Mouse (Mus musculus) heart, postnatal 0 days (tissue): ENCODE measurements around the gene Pdzk1ip1. TPM values are rescaled to one million over a fixed set of nuclear protein-coding genes. Genes with fewer than 3 reads are reported as not detected.

Experiments
- ATAC-seq: fragments of 200-750 bp; cut with Nextera tagmentation; 2 replicates; pipeline ENCODE4 v1.8.0; 2017; ENCODE audit warnings: low read depth, moderate number of reproducible peaks, moderate library complexity; ENCODE audit not compliant: insufficient read depth
- DNase-seq: peaks from one replicate; pipeline ENCODE4 v3.0.0-alpha.2; 2016; ENCODE audit warnings: low spot score
- H3K27ac ChIP-seq: fragments of 300-500 bp; sonication (generic); 2 replicates; pipeline ENCODE4 v1.5.1; 2014; ENCODE audit warnings: low read depth, mild to moderate bottlenecking
- H3K27me3 ChIP-seq: fragments of 300-500 bp; sonication (generic); 2 replicates; pipeline ENCODE4 v1.6.1; 2014; ENCODE audit warnings: low read length, mixed read lengths; ENCODE audit not compliant: control insufficient read depth, insufficient read depth
- H3K36me3 ChIP-seq: fragments of 300-500 bp; sonication (generic); replicated peaks from 2 replicates; pipeline ENCODE4 v1.6.1; 2014; ENCODE audit warnings: low read length, mixed read lengths; ENCODE audit not compliant: control insufficient read depth, insufficient read depth
- H3K4me1 ChIP-seq: fragments of 300-500 bp; sonication (generic); 2 replicates; pipeline ENCODE4 v1.6.1; 2014; ENCODE audit warnings: antibody characterized with exemption; ENCODE audit not compliant: control insufficient read depth, insufficient read depth
- H3K4me2 ChIP-seq: fragments of 300-500 bp; sonication (generic); 2 replicates; pipeline ENCODE4 v1.6.1; 2014; ENCODE audit warnings: low read depth, mild to moderate bottlenecking, low read length, moderate library complexity
- H3K4me3 ChIP-seq: fragments of 300-500 bp; sonication (generic); 2 replicates; pipeline ENCODE4 v1.5.1; 2014; ENCODE audit warnings: low read depth, low read length
- H3K9ac ChIP-seq: fragments of 300-500 bp; sonication (generic); replicated peaks from 2 replicates; pipeline ENCODE4 v1.6.1; 2014; ENCODE audit warnings: low read depth, low read length, mixed read lengths
- H3K9me3 ChIP-seq: fragments of 300-500 bp; sonication (generic); replicated peaks from 2 replicates; pipeline ENCODE4 v1.6.1; 2016; ENCODE audit warnings: low read length; ENCODE audit not compliant: control insufficient read depth
- CTCF ChIP-seq: IDR thresholded peaks from 2 replicates; pipeline ENCODE4 v1.5.1; 2016; ENCODE audit warnings: antibody characterized with exemption, control low read depth, low read depth
- EP300 ChIP-seq: IDR thresholded peaks from 2 replicates; pipeline ENCODE4 v1.6.1; 2016; ENCODE audit warnings: antibody characterized with exemption, low read depth
- WGBS: fragments of 180-500 bp; shearing (Covaris S2); extraction: QIAGEN DNeasy Blood & Tissue Kit; methylation state at CpG from one replicate; pipeline ENCODE4 v1.1.7; 2014; 5-methylcytosine and 5-hydroxymethylcytosine counted together
- polyA plus RNA-seq: library from polyadenylated mRNA; unstranded; fragments of >200 nt; fragmentation: Nextera tagmentation; extraction: Ambion mirVana; gene quantifications from 2 replicates; pipeline ENCODE4 v1.2.1, GENCODE M21; 2015
- total RNA-seq: library from RNA; depleted of rRNA; stranded (reverse); fragments of >200 nt; gene quantifications from 2 replicates; pipeline ENCODE4 v1.2.3, GENCODE M21; 2014; ENCODE audit warnings: low replicate concordance; rRNA removed

Gene Pdzk1ip1
- total and polyA plus RNA-seq, 2 experiments from 2014 or later, result 0.90 to 4.2 TPM

DNA sequence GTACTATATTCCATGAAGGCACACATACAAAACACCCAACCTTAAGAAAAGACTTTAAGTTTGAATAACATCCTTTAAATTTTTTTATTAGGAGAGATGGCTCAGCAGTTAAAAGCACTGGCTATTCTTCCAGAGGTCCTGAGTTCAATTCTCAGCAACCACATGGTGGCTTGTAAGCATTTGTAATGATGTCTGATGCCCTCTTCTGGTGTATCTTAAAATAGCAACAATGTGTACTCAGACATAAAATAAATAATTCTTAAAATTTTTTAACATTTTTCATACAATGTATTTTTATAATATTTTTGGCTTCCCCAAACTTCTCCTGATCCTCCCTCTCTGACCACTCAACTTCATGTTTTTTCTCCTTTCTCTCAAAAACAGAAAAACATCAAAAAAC lies 36.2 kb downstream of the Pdzk1ip1 start:
- TF ChIP-seq CTCF (no peak), EP300 (no peak)
- no peak for ATAC-seq
- no peak overlapping the region for H3K4me3 ChIP-seq

DNA sequence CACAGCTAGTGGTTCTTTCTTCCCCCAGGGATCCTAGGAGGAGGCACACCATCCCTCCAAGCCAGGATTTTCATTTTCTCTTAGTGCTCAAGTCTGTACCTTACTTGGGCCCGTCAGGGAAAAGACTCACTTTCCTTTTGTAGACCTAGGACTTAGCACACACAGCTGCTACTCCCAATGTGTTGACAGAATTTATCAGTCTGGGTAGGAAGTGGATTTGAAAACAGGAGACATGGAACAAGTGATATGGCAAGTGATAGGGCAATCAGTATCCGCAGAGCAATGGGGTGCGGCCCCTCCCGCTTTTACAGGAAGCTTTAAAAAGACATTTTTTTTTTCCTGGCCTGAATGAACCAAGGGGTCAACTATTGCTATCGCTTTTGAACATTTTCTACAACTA lies 44.6 kb downstream of the Pdzk1ip1 start:
- Histone ChIP-seq H3K4me3 (no peak overlapping the region), H3K27ac (no peak overlapping the region), H3K9ac (no peak overlapping the region), H3K36me3 (no peaks in the 10 kb centered on the region), H3K4me2 (peak overlapping the region; percentile 1; the same call in 1 of the 2 replicates), H3K9me3 (no peaks in the 10 kb centered on the region), H3K4me1 (no peaks in the 10 kb centered on the region; the same call in 1 of the 2 replicates), H3K27me3 (peaks cover 11% of the 10 kb centered on the region)
- ATAC-seq (no peak), DNase-seq (no peak)
- WGBS, result 0% methylated on average over 5 of the region's 5 CpGs
- TF ChIP-seq EP300 (no peak), CTCF (no peak)

More for the DNA sequence above, 36.2 kb downstream of the Pdzk1ip1 start:
- Histone ChIP-seq H3K4me2 (no peak overlapping the region), H3K36me3 (no peaks in the 10 kb centered on the region), H3K27ac (no peak overlapping the region), H3K9ac (no peak overlapping the region), H3K4me1 (no peaks in the 10 kb centered on the region), H3K9me3 (no peaks in the 10 kb centered on the region), H3K27me3 (no peaks in the 10 kb centered on the region)
- DNase-seq, result no peak

DNA sequence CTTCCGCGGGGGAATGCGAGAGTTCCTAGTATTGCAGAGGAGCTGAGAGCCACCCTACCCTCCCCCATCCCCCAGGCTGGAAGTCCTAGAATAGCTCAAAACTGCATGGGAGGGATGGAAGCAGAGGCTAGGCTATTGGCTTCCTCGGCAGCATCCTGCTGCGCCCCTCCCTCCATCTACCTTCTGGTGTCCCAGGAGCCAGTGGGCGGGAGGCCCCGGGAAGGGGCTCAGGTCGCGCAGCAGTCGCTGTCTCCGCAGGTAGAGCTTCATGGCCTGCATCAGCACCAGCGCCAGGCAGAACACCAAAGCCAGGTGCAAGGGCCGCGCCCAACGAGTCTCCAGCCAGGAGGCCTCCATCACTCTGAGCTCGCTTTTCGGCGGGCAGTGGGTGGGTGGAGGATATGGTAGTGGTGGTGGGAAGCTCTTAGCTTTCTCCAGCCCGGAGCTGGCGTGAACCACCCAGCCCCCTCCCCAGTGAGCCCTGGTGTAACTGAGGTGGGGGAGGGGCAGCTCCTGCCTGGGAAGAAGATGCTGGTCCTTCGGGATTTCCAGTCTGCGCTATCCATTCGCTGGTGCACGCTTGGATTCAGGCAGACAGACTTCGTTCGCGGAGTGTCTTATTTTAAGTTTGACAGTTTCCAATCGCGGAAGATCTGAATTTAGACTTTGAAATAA lies 45.2 kb downstream of the Pdzk1ip1 start, which contains the start of gene Cyp4x1:
TSS of gene Cyp4x1 (minus strand) at position 661 of the 675 bp plus-strand sequence.
- Histone ChIP-seq H3K27me3 (peaks cover 11% of the 10 kb centered on the region), H3K36me3 (no peaks in the 10 kb centered on the region), H3K27ac (no peak within 1 kb of the TSS), H3K4me1 (no peaks in the 10 kb centered on the region; the same call in 1 of the 2 replicates), H3K9me3 (no peaks in the 10 kb centered on the region), H3K4me2 (peak within 1 kb of the TSS; percentile 21), H3K4me3 (no peak within 1 kb of the TSS), H3K9ac (no peak within 1 kb of the TSS)
- 2% methylated on average over 29 of the region's 29 CpGs for WGBS
- DNase-seq, result no peak
- no peak for ATAC-seq
- TF ChIP-seq EP300 (no peak), CTCF (no peak)

DNA sequence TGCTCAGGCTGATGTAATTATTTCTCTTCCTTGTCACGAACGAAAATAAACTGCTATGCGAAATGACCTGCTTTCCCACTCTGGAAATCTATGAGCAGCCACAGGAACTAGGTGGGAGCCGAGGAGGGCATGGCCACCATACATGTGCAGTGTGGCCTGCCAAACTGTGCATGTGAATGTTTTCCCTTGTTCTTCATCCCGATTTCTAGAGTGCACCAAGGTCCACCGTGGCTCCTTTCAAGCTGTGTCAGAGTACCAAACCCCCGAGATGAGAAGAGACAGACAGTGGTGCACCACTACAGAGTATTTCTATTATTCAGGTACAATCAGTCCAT lies 45.8 kb downstream of the Pdzk1ip1 start:
- Histone ChIP-seq H3K9me3 (no peaks in the 10 kb centered on the region), H3K27me3 (peaks cover 11% of the 10 kb centered on the region), H3K9ac (no peak overlapping the region), H3K27ac (no peak overlapping the region), H3K36me3 (no peaks in the 10 kb centered on the region), H3K4me2 (no peak overlapping the region), H3K4me3 (no peak overlapping the region), H3K4me1 (no peaks in the 10 kb centered on the region; the same call in 1 of the 2 replicates)
- DNase-seq (no peak), ATAC-seq (no peak)
- 18% methylated on average over 7 of the region's 7 CpGs for WGBS
- no peak for TF ChIP-seq EP300
- no peak for TF ChIP-seq CTCF

Other genes starting within 250 kb of the Pdzk1ip1 start
- not detected in 2 replicates for gene Foxd2, start 179.8 kb upstream of the Pdzk1ip1 start, total RNA-seq
- gene Foxd2, start 179.8 kb upstream of the Pdzk1ip1 start, polyA plus RNA-seq, result 0.04 and 0.08 TPM in 2 replicates
- not detected in 2 replicates for gene Foxe3, start 162.7 kb upstream of the Pdzk1ip1 start, total RNA-seq
- gene Foxe3, start 162.7 kb upstream of the Pdzk1ip1 start, polyA plus RNA-seq, result not detected in 2 replicates
- 25.0 and 27.4 TPM in 2 replicates for gene Cmpk1, start 101.5 kb upstream of the Pdzk1ip1 start, total RNA-seq
- 54.9 and 66.8 TPM in 2 replicates for gene Cmpk1, start 101.5 kb upstream of the Pdzk1ip1 start, polyA plus RNA-seq
- 6.1 and 10.0 TPM in 2 replicates for gene Stil, start 88.5 kb upstream of the Pdzk1ip1 start, total RNA-seq
- gene Stil, start 88.5 kb upstream of the Pdzk1ip1 start, polyA plus RNA-seq, result 1.7 and 2.0 TPM in 2 replicates
- gene Tal1, start 32.3 kb upstream of the Pdzk1ip1 start, total RNA-seq, result 10.1 and 10.7 TPM in 2 replicates
- 0.78 and 0.80 TPM in 2 replicates for gene Tal1, start 32.3 kb upstream of the Pdzk1ip1 start, polyA plus RNA-seq
- not detected in 2 replicates for gene Cyp4x1, start 45.6 kb downstream of the Pdzk1ip1 start, total RNA-seq
- gene Cyp4x1, start 45.6 kb downstream of the Pdzk1ip1 start, polyA plus RNA-seq, result not detected in 2 replicates
- not detected in 2 replicates for gene Cyp4a29, start 153.4 kb downstream of the Pdzk1ip1 start, total RNA-seq
- gene Cyp4a29, start 153.4 kb downstream of the Pdzk1ip1 start, polyA plus RNA-seq, result not detected in 2 replicates
- not detected in 2 replicates for gene Cyp4a12a, start 210.3 kb downstream of the Pdzk1ip1 start, total RNA-seq
- gene Cyp4a12a, start 210.3 kb downstream of the Pdzk1ip1 start, polyA plus RNA-seq, result not detected in 2 replicates